Mouse (Mus musculus) brain, adult 2 months (tissue): ENCODE data around the gene Plau.
A peak's percentile ranks its signal among the peaks of the same experiment; 100 is the strongest.

Experiments used
- DNase-seq: peaks from one replicate; pipeline ENCODE4 v3.0.0; 2011; ENCODE audit warnings: low read depth, low spot score

Gene Plau

GRCm38 (mm10) chr14:20836171-20836904 is at the start of gene Plau:
Gene Plau, plus strand, starts transcription at chr14:20836660.
- DNase-seq = peak; percentile 69

DNA sequence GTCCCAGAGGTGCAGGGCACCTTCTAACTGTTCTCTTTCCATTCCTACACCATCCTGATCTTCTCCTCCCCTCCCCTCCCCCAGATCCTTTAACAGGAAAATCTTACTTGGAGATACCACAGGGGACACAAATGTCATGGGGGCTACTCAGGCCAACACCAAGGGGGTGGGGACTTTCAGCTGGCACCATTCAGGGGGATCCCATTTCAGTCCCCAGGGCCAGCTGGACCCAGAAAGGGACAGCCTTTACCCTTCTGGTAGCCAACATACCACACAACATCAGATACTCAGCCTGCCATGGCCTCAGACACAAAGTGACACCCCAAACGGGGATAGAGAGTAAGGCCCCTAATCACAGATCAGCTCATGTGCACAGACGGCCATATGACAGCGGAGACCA is 48.3 kb upstream of the Plau start:
- no peak for DNase-seq

GRCm38 (mm10) chr14:20789593-20789992 is 46.9 kb upstream of the Plau start:
- peak; percentile 60 for DNase-seq

DNA sequence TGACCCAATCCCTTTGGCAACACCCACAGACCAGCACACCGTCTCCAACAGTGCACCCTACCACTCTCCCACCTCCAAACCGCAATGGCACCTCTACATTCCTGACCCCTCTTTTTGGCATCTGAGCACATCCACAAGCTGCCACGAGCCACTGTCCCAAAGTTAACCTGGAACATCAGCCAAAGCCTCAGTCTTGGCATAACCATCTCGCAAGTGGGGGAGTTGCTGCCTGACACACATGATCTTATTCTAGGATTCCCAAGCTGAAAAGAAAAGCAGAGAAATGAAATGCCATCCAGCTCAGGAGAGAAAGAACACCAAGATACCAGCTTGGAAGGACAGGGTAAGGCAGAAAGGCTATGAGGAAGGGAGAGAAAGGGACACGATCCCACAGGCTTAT is 46.0 kb upstream of the Plau start:
- peak; percentile 74 for DNase-seq

DNA sequence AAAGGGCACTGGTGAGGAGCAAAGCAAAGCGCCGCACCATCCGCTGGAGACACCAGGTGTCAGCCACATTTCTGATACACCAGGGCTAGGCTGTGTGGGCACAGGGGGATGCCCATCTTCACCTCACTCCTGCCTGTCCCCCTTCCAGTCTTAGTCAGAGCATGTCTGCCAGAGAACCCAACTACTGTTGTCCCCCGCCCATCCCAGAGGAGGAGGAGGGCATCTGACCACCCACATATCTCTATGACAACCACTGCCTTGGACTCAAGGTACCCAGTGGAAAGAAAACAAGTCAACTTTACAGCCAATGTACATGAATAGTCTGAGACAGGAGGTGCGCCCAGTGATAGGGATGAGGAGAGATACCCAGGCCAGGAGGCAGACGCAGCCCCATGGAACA is 45.5 kb upstream of the Plau start:
- DNase-seq = peak; percentile 53

GRCm38 (mm10) chr14:20791511-20792242 is 44.8 kb upstream of the Plau start:
- DNase-seq = peak; percentile 54

DNA sequence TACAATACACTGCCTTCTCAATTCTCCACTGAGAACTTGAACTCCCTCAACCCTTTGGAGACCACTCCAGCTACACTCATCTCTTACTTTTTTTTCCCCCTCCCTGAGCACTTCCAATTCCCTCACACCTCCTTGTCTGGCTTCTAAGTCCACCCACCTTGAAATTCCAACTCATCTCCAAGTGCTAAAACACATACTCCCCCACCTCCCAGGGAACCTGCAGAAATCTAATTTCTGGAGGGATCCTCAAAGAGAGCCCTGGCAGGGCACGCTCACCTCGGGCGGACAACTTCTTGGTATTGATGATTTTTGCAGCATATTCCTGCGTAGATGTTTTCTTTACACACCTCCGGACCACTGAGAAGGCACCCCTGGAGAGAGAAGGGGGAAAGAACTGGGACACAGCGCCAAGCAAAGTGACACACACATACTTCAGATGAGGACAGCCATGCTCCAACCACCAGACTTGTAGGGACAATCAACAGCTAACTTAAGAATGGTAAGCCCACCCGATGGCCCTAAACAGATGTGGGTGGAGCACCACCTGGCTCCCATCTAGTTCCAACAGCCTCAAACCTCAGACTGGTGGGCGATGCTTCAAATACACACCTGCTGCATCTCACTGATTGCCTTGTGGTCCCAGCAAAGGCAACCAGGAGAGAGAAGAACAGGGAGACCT is 44.1 kb upstream of the Plau start:
- peak; percentile 73 for DNase-seq

GRCm38 (mm10) chr14:20792922-20793757 is 43.3 kb upstream of the Plau start:
- no peak for DNase-seq

GRCm38 (mm10) chr14:20793758-20794531 is 42.5 kb upstream of the Plau start, which contains the start of gene Camk2g:
Gene Camk2g, minus strand, starts transcription at chr14:20794088.
- DNase-seq = peak; percentile 89

GRCm38 (mm10) chr14:20794589-20794988 is 41.9 kb upstream of the Plau start:
- no peak for DNase-seq

GRCm38 (mm10) chr14:20795423-20796152 is 40.9 kb upstream of the Plau start:
- no peak for DNase-seq

- no peak for DNase-seq
Measured at GRCm38 (mm10) chr14:20796170-20796569, 40.3 kb upstream of the Plau start.

DNA sequence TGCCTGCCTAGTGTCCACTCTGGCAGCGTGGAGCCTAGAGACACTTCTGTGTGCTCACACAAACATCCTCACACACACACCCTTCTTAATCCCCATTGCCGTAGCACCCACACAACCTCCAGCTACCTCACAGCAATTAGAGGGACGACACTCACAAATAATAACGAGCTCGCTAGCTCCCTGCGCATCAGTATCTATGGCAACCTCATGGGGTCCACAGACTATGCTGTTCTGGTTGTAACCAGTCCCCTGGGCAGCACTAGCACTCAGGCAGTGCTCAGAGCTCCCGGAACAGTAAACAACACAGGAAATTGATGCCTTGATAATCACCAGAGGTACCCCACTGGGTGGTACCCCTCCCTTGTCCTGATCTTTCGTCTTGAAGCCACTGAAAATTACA is 39.8 kb upstream of the Plau start:
- DNase-seq = no peak

DNA sequence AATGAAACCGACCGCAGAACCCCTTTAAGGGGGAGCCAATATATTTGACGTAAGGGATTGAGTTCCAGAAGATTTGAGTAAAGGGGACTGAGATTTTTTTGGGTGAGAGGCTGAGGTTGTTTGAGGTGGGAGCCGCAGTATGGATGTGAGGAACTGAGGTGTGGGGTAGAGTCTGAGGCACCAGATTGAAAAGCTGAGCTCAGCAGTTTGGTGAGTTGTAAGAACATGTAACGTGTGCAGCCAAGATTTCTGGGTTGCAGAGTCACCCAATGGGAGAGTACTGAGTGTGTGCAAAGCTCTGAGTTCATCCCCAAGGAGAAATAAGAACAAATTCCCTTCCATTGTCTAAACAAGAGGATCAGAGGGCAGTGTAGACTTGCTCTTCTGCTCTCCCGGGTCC is 38.2 kb upstream of the Plau start:
- DNase-seq = no peak

DNA sequence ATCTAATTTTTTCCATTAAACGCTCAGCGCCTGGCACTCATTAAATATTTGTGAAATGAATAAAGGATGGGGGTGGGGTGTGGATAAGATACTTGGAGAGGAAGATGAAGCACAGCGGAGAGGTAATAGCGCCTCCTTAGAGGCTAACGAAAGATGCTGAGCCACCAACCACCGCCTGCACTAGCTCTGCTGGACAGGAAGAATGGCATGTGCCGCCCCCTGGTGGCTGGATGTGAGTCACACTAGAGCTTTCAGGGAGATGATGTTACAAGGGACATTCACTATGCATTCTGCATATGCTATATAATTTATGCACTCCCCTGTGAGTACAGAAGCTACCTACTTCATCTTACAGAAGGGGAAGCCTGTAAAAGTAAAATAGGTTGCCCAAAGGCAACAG is 37.7 kb upstream of the Plau start:
- DNase-seq = peak; percentile 95

- no peak for DNase-seq
Measured at GRCm38 (mm10) chr14:20802926-20803605, 33.4 kb upstream of the Plau start.

GRCm38 (mm10) chr14:20803606-20803938 is 32.9 kb upstream of the Plau start:
- peak; percentile 88 for DNase-seq

- DNase-seq = no peak
Measured at GRCm38 (mm10) chr14:20804481-20804880, 32.0 kb upstream of the Plau start.

DNA sequence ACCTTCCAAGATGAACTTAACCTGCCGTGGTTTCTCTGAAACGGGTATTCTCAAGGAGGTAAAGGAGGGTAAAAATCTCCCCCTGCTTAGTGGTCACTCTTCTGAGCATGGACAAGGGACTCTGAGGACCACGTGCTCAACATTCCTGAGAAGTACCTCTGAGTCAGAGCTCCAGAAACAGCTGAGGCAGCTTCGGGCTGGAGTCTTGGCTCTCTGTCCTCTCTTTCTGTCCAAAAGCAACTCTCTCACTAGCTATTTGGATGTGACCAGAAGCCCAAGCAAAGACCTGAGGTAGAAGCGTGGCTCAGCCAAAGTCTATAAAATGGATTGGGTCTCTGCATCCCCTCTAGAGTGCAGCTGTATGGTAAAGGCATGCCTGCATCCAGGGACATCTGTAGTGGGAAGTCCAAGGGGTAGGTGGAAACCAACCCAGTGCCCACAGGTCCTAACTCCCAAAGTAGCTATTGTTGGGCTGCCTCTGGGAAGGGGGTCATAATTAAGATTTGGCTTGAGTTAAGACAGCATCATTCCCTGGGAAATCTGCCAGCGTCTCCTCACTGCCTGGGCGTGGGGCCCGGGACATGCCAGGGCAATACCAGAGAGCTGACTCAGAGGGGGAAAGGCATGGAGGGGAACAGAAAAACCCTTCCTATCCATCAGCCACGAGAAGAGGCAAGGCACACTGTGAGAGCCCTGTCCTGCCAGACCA is 31.3 kb upstream of the Plau start:
- DNase-seq = no peak
